Mouse (Mus musculus): Measurements from ENCODE around the gene Tmx2. TPM values are rescaled to one million over a fixed set of nuclear protein-coding genes. Genes with fewer than 3 reads are reported as not detected.
A peak's percentile ranks its signal among the peaks of the same experiment; 100 is the strongest.
"Not testable (repeated sequence)": the region's sequence is repeated elsewhere in the genome, so short reads cannot be mapped to it uniquely, and the experiment has no call there.

Tmx2 gene
- total RNA-seq, 1 experiment from 2014 or later: 103 TPM

GRCm38 (mm10) chr2:84688080-84688844 lies 9.3 kb upstream of the Tmx2 start:
- no peak for DNase-seq

- DNase-seq: no peak
Measured at GRCm38 (mm10) chr2:84682605-84683183, 3.8 kb upstream of the Tmx2 start.

- peak; percentile 95 for DNase-seq
Measured at GRCm38 (mm10) chr2:84677968-84678880, 716 bp downstream of the Tmx2 start, which contains the start of the genes Gm28635 and Med19. Gene Gm28635, minus strand, starts transcription at chr2:84678041. Gene Med19, plus strand, starts transcription at chr2:84678402.

- no peak for DNase-seq
Measured at GRCm38 (mm10) chr2:84677270-84677967, 1.5 kb downstream of the Tmx2 start.

GRCm38 (mm10) chr2:84671535-84671934 lies 7.4 kb downstream of the Tmx2 start:
- DNase-seq: not testable (repeated sequence)

GRCm38 (mm10) chr2:84670569-84670933 lies 8.4 kb downstream of the Tmx2 start, which contains the start of gene Selenoh:
Gene Selenoh, minus strand, starts transcription at chr2:84670770.
- DNase-seq: peak; percentile 92

- peak; percentile 55 for DNase-seq
Measured at GRCm38 (mm10) chr2:84669828-84670568, 8.9 kb downstream of the Tmx2 start.

GRCm38 (mm10) chr2:84666081-84666480 lies 12.9 kb downstream of the Tmx2 start:
- no peak for DNase-seq

GRCm38 (mm10) chr2:84662866-84663265 lies 16.1 kb downstream of the Tmx2 start:
- peak; percentile 70 for DNase-seq

- peak; percentile 64 for DNase-seq
Measured at GRCm38 (mm10) chr2:84660253-84660652, 18.7 kb downstream of the Tmx2 start.

GRCm38 (mm10) chr2:84658806-84659205 lies 20.1 kb downstream of the Tmx2 start, which contains the start of gene Btbd18:
Gene Btbd18, plus strand, starts transcription at chr2:84659079.
- DNase-seq: no peak

- DNase-seq: no peak
Measured at GRCm38 (mm10) chr2:84655864-84656263, 23.1 kb downstream of the Tmx2 start.

- no peak for DNase-seq
Measured at GRCm38 (mm10) chr2:84653354-84653753, 25.6 kb downstream of the Tmx2 start.

- DNase-seq: peak; percentile 91
Measured at GRCm38 (mm10) chr2:84650464-84651195, 28.3 kb downstream of the Tmx2 start, which contains the start of gene Ctnnd1. Gene Ctnnd1, minus strand, starts transcription at chr2:84650765.

GRCm38 (mm10) chr2:84649674-84650073 lies 29.3 kb downstream of the Tmx2 start:
- peak; percentile 49 for DNase-seq

- DNase-seq: no peak
Measured at GRCm38 (mm10) chr2:84648369-84648768, 30.6 kb downstream of the Tmx2 start.

GRCm38 (mm10) chr2:84647051-84647568 lies 31.8 kb downstream of the Tmx2 start:
- no peak for DNase-seq

- DNase-seq: no peak
Measured at GRCm38 (mm10) chr2:84646138-84646537, 32.8 kb downstream of the Tmx2 start.

GRCm38 (mm10) chr2:84640833-84641232 lies 38.1 kb downstream of the Tmx2 start:
- DNase-seq: no peak

All from adrenal gland, postnatal 14 days (tissue).